Mouse (Mus musculus) gastrocnemius, adult 18-20 months (tissue): ENCODE results near the gene Fam83e. TPM values are rescaled to one million over a fixed set of nuclear protein-coding genes. Genes with fewer than 3 reads are reported as not detected.

ENCODE experiments used
- DNase-seq: peaks from one replicate; pipeline ENCODE4 v3.0.0; 2021; ENCODE audit warnings: low spot score
- total RNA-seq, 2 experiments: library from RNA; stranded (reverse); gene quantifications; 2 replicates each; pipeline ENCODE4 v1.2.3; 2021

Fam83e gene
- total RNA-seq, 2 experiments from 2014 or later, result 0.18 TPM; not detected in 1

GRCm38 (mm10) chr7:45701607-45702006, 19.4 kb upstream of the Fam83e start:
- no peak for DNase-seq

GRCm38 (mm10) chr7:45702316-45702715, 18.7 kb upstream of the Fam83e start:
- DNase-seq, result no peak

GRCm38 (mm10) chr7:45702809-45703520, 18.0 kb upstream of the Fam83e start:
- no peak for DNase-seq

GRCm38 (mm10) chr7:45703521-45704033, 17.4 kb upstream of the Fam83e start:
- no peak for DNase-seq

GRCm38 (mm10) chr7:45704046-45704559, 16.9 kb upstream of the Fam83e start:
- peak; percentile 66 for DNase-seq

- DNase-seq, result peak; percentile 100
These were observed 16.1 kb upstream of the Fam83e start, which contains the start of gene Dbp for GRCm38 (mm10) chr7:45704730-45705442. Gene Dbp, plus strand, starts transcription at chr7:45705088.

- no peak for DNase-seq
These were observed 15.6 kb upstream of the Fam83e start for GRCm38 (mm10) chr7:45705443-45705864.

GRCm38 (mm10) chr7:45705873-45706281, 15.1 kb upstream of the Fam83e start:
- peak; percentile 90 for DNase-seq

GRCm38 (mm10) chr7:45706721-45707241, 14.2 kb upstream of the Fam83e start:
- peak; percentile 87 for DNase-seq

GRCm38 (mm10) chr7:45707375-45707967, 13.5 kb upstream of the Fam83e start:
- peak; percentile 98 for DNase-seq

GRCm38 (mm10) chr7:45708221-45708761, 12.7 kb upstream of the Fam83e start:
- peak; percentile 74 for DNase-seq

- no peak for DNase-seq
These were observed 12.0 kb upstream of the Fam83e start for GRCm38 (mm10) chr7:45709036-45709435.

GRCm38 (mm10) chr7:45709677-45710355, 11.2 kb upstream of the Fam83e start:
- DNase-seq, result no peak

GRCm38 (mm10) chr7:45710477-45711191, 10.4 kb upstream of the Fam83e start:
- DNase-seq, result no peak

- no peak for DNase-seq
These were observed 9.5 kb upstream of the Fam83e start for GRCm38 (mm10) chr7:45711316-45712021.

- DNase-seq, result no peak
These were observed 8.8 kb upstream of the Fam83e start for GRCm38 (mm10) chr7:45712022-45712757.

- no peak for DNase-seq
These were observed 7.6 kb upstream of the Fam83e start for GRCm38 (mm10) chr7:45713396-45713795.

- DNase-seq, result no peak
These were observed 7.0 kb upstream of the Fam83e start for GRCm38 (mm10) chr7:45713881-45714520.
